Comparison of ENCODE assay signal across 8 mouse cellular contexts in genomic region chr6:53496325-53496753, GRCm38 (mm10).
DNase-seq lines count a peak whose midpoint lies in the region; ATAC-seq lines count a peak whose summit lies in the region.

No protein-coding gene starts in this region.

- no peak overlapping the region for H3K4me3 ChIP-seq in intestine, embryonic 16.5 days (ENCODE audit: low read length)
- no peak overlapping the region for H3K4me3 ChIP-seq in intestine, embryonic 15.5 days (replicated peaks)
- no peak overlapping the region for H3K4me3 ChIP-seq in heart, embryonic 15.5 days
- no peak overlapping the region for H3K4me3 ChIP-seq in limb, embryonic 15.5 days

- no peak overlapping the region for H3K27ac ChIP-seq in intestine, embryonic 16.5 days (ENCODE audit: low read length)
- H3K27ac ChIP-seq in intestine, embryonic 15.5 days: no peak overlapping the region
- H3K27ac ChIP-seq in heart, embryonic 15.5 days: peak overlapping the region; percentile 39
- peak overlapping the region; percentile 19; the same call in 1 of the 2 replicates for H3K27ac ChIP-seq in limb, embryonic 15.5 days

- ATAC-seq in intestine, embryonic 16.5 days: peak; percentile 46
- ATAC-seq in intestine, embryonic 15.5 days: no peak
- no peak for ATAC-seq in heart, embryonic 15.5 days (replicated peaks; ENCODE audit: insufficient number of reproducible peaks, insufficient read depth, low FRiP score, low read depth)
- ATAC-seq in limb, embryonic 15.5 days (ENCODE audit: insufficient number of reproducible peaks, low FRiP score, low TSS enrichment, low read depth): no peak

- H3K4me2 ChIP-seq in intestine, embryonic 16.5 days (ENCODE audit: low read depth, low read length): no peak overlapping the region
- no peak overlapping the region for H3K4me2 ChIP-seq in intestine, embryonic 15.5 days (replicated peaks)
- no peak overlapping the region for H3K4me2 ChIP-seq in heart, embryonic 15.5 days
- H3K4me2 ChIP-seq in limb, embryonic 15.5 days: no peak overlapping the region

- H3K27me3 ChIP-seq in intestine, embryonic 16.5 days (replicated peaks; ENCODE audit: control insufficient read depth, insufficient read depth, low read length): no peaks in the 10 kb centered on the region
- H3K27me3 ChIP-seq in intestine, embryonic 15.5 days (replicated peaks): no peaks in the 10 kb centered on the region
- H3K27me3 ChIP-seq in heart, embryonic 15.5 days: no peaks in the 10 kb centered on the region
- H3K27me3 ChIP-seq in limb, embryonic 15.5 days: no peaks in the 10 kb centered on the region

- no peak overlapping the region for H3K9ac ChIP-seq in intestine, embryonic 16.5 days (ENCODE audit: low read depth, low read length)
- H3K9ac ChIP-seq in intestine, embryonic 15.5 days: no peak overlapping the region
- no peak overlapping the region for H3K9ac ChIP-seq in heart, embryonic 15.5 days
- no peak overlapping the region for H3K9ac ChIP-seq in limb, embryonic 15.5 days

- peak; percentile 39 for DNase-seq in adrenal gland, adult 8-10 months
- DNase-seq in testis, postnatal 10 days (ENCODE audit: low spot score): peak; percentile 61
- no peak for DNase-seq in embryo, embryonic 9.5 days (ENCODE audit: extremely low spot score)
- no peak for DNase-seq in urinary bladder, postnatal 10 days (ENCODE audit: low spot score)

- no peaks in the 10 kb centered on the region for H3K9me3 ChIP-seq in intestine, embryonic 16.5 days (ENCODE audit: control insufficient read depth, low read length)
- H3K9me3 ChIP-seq in intestine, embryonic 15.5 days: no peaks in the 10 kb centered on the region
- H3K9me3 ChIP-seq in heart, embryonic 15.5 days (replicated peaks): no peaks in the 10 kb centered on the region
- no peaks in the 10 kb centered on the region for H3K9me3 ChIP-seq in limb, embryonic 15.5 days

- H3K4me1 ChIP-seq in intestine, embryonic 16.5 days (ENCODE audit: control insufficient read depth, insufficient read depth, low read length): peaks cover 3% of the 10 kb centered on the region; the same call in 1 of the 2 replicates
- H3K4me1 ChIP-seq in intestine, embryonic 15.5 days (replicated peaks): 0 out of 2 replicates have a peak, but pooled peaks cover 3% of the 10 kb centered on the region
- H3K4me1 ChIP-seq in heart, embryonic 15.5 days (replicated peaks): peaks cover 10% of the 10 kb centered on the region
- H3K4me1 ChIP-seq in limb, embryonic 15.5 days: peaks cover 29% of the 10 kb centered on the region

- WGBS in intestine, embryonic 16.5 days: 63% methylated on average over 4 of the region's 4 CpGs
- 65% methylated on average over 4 of the region's 4 CpGs for WGBS in intestine, embryonic 15.5 days
- 51% methylated on average over 4 of the region's 4 CpGs for WGBS in heart, embryonic 15.5 days
- 49% methylated on average over 4 of the region's 4 CpGs for WGBS in limb, embryonic 15.5 days

- no peaks in the 10 kb centered on the region for H3K36me3 ChIP-seq in intestine, embryonic 16.5 days (ENCODE audit: control insufficient read depth, insufficient read depth, low read length)
- no peaks in the 10 kb centered on the region for H3K36me3 ChIP-seq in intestine, embryonic 15.5 days
- no peaks in the 10 kb centered on the region for H3K36me3 ChIP-seq in heart, embryonic 15.5 days
- no peaks in the 10 kb centered on the region for H3K36me3 ChIP-seq in limb, embryonic 15.5 days

Comparison
In these comparisons a context has a peak if more than half of its experiments do, and no peak if none do; other contexts are left out.
1. H3K27ac ChIP-seq: peak in heart, embryonic 15.5 days (single experiment) and limb, embryonic 15.5 days (single experiment); none in intestine, embryonic 16.5 days (single experiment) and intestine, embryonic 15.5 days (single experiment).
2. DNase-seq: peak in adrenal gland, adult 8-10 months (single experiment) and testis, postnatal 10 days (single experiment); none in embryo, embryonic 9.5 days (single experiment) and urinary bladder, postnatal 10 days (single experiment).